Comparison of ENCODE assay signal across 8 mouse cellular contexts in genomic region chr2:34644571-34645526, GRCm38 (mm10).
A peak's percentile ranks its signal among the peaks of the same experiment; 100 is the strongest.
DNase-seq lines count a peak whose midpoint lies in the region; ATAC-seq and TF ChIP-seq lines count a peak whose summit lies in the region.

No protein-coding gene starts in this region.

- no peak for DNase-seq in heart, postnatal 0 days (ENCODE audit: low spot score)
- no peak for DNase-seq in heart, postnatal 14 days
- DNase-seq in CH12.LX (ENCODE audit: extremely low read depth) = peak; percentile 51
- DNase-seq in lung, postnatal 14 days = peak; percentile 22
- DNase-seq in adipocyte (ENCODE audit: low spot score) = no peak
- DNase-seq in ovary, postnatal 10 days (ENCODE audit: low spot score) = no peak
- no peak for DNase-seq in adrenal gland, postnatal 10 days

- H3K4me1 ChIP-seq in heart, postnatal 0 days (ENCODE audit: control insufficient read depth, insufficient read depth) = no peaks in the 10 kb centered on the region
- peaks cover 0 to 6% of the 10 kb centered on the region in 2 experiments; a peak in 3 of 4 replicates for H3K4me1 ChIP-seq in CH12.LX (ENCODE audit: control insufficient read depth in 1 of 2, insufficient read depth in 2 of 2)

- H3K4me2 ChIP-seq in heart, postnatal 0 days (ENCODE audit: low read depth, low read length) = no peak overlapping the region
- no peak overlapping the region for H3K4me2 ChIP-seq in CH12.LX (ENCODE audit: insufficient read depth, low read depth, poor library complexity, severe bottlenecking)

- peak; percentile 64 for TF ChIP-seq CTCF in heart, postnatal 0 days (IDR thresholded peaks at IDR 0.05; ENCODE audit: low read depth)
- TF ChIP-seq CTCF in CH12.LX (conservative IDR thresholded peaks at IDR 0.05 in 1 of 2, IDR thresholded peaks at IDR 0.05 in 1 of 2; ENCODE audit: low read depth in 2 of 2, low read length in 2 of 2) = peak; percentile 44 to 64

- in situ Hi-C loops in CH12.LX (cut with MboI; ENCODE audit: low pct_ligation_motif_present, low pct_unique_long_range_greater_than_20kb, low sequenced_read_pairs) = loop anchor here (10.0 to 25.0 kb wide), 2 partner anchors 660 to 883 kb away; no protein-coding TSS in a partner anchor

- ATAC-seq in heart, postnatal 0 days (ENCODE audit: insufficient read depth, low read depth) = no peak
- ATAC-seq in common myeloid progenitor, adult 5-6 weeks (replicated peaks; ENCODE audit: low read depth, poor library complexity, severe bottlenecking) = peak; percentile 63

- H3K4me3 ChIP-seq in heart, postnatal 0 days (ENCODE audit: low read depth, low read length) = no peak overlapping the region
- no peak overlapping the region for H3K4me3 ChIP-seq in CH12.LX (replicated peaks in 1 of 3; ENCODE audit: low read depth in 2 of 3, low read length in 2 of 3, poor library complexity in 1 of 3)

- no peaks in the 10 kb centered on the region for H3K36me3 ChIP-seq in heart, postnatal 0 days (replicated peaks; ENCODE audit: control insufficient read depth, insufficient read depth, low read length)
- no peaks in the 10 kb centered on the region for H3K36me3 ChIP-seq in CH12.LX (replicated peaks in 1 of 2; ENCODE audit: control insufficient read depth in 1 of 2, insufficient read depth in 1 of 2, low read length in 1 of 2)

- peak; percentile 49 for TF ChIP-seq RAD21 in CH12.LX (IDR thresholded peaks at IDR 0.05; ENCODE audit: low read depth, low read length)

- no peaks in the 10 kb centered on the region for H3K9me3 ChIP-seq in heart, postnatal 0 days (replicated peaks; ENCODE audit: control insufficient read depth, low read length)
- no peaks in the 10 kb centered on the region for H3K9me3 ChIP-seq in CH12.LX (replicated peaks; ENCODE audit: low read length)

- TF ChIP-seq EP300 in heart, postnatal 0 days (IDR thresholded peaks at IDR 0.05; ENCODE audit: low read depth) = no peak
- no peak for TF ChIP-seq EP300 in CH12.LX (IDR thresholded peaks at IDR 0.05; ENCODE audit: low read length)

- intact Hi-C loops in heart, postnatal 14 days (cut with DNase I) = no loop called here

- no peaks in the 10 kb centered on the region for H3K27me3 ChIP-seq in heart, postnatal 0 days (ENCODE audit: control insufficient read depth, insufficient read depth, low read length)
- H3K27me3 ChIP-seq in CH12.LX (replicated peaks) = peaks cover 5% of the 10 kb centered on the region

- dilution Hi-C loops in CH12.LX (cut with MboI; ENCODE audit: extremely low pct_ligation_motif_present, extremely low pct_unique_long_range_greater_than_20kb, low sequenced_read_pairs) = no loop called here

- TF ChIP-seq POLR2A in CH12.LX (IDR thresholded peaks at IDR 0.05; ENCODE audit: low read depth, low read length) = no peak

- H3K27ac ChIP-seq in heart, postnatal 0 days (ENCODE audit: low read depth) = no peak overlapping the region
- H3K27ac ChIP-seq in CH12.LX (ENCODE audit: insufficient read depth, low read depth) = no peak overlapping the region

- WGBS in heart, postnatal 0 days = 48% methylated on average over 22 of the region's 22 CpGs

- no peaks in the 10 kb centered on the region for H3K79me2 ChIP-seq in CH12.LX (replicated peaks; ENCODE audit: control insufficient read depth, extremely low read depth, insufficient read depth, poor library complexity, severe bottlenecking)

- H3K9ac ChIP-seq in heart, postnatal 0 days (replicated peaks; ENCODE audit: low read depth, low read length) = no peak overlapping the region
- no peak overlapping the region for H3K9ac ChIP-seq in CH12.LX (ENCODE audit: insufficient read depth, low read depth)

TF ChIP-seq in CH12.LX, 34 proteins besides CTCF, POLR2A, EP300 and RAD21:
- TF ChIP-seq SMC3 (IDR thresholded peaks at IDR 0.05; ENCODE audit: low read depth, low read length) = peak; percentile 32
- TF ChIP-seq MAFK (IDR thresholded peaks at IDR 0.05; ENCODE audit: insufficient replicate concordance, low read length) = no peak

Comparison
In these comparisons a context has a peak if more than half of its experiments do, and no peak if none do; other contexts are left out.
1. DNase-seq: peak in CH12.LX (single experiment) and lung, postnatal 14 days (single experiment); none in heart, postnatal 0 days (single experiment), heart, postnatal 14 days (0 of 2), adipocyte (single experiment), ovary, postnatal 10 days (single experiment) and adrenal gland, postnatal 10 days (single experiment).